Mouse (Mus musculus) retina, embryonic 14.5 days (tissue): ENCODE results near the gene Traf1.

Experiments used
- DNase-seq: peaks from one replicate; pipeline ENCODE4 v3.0.0-alpha.2; 2015; ENCODE audit warnings: low spot score

Gene Traf1

DNA sequence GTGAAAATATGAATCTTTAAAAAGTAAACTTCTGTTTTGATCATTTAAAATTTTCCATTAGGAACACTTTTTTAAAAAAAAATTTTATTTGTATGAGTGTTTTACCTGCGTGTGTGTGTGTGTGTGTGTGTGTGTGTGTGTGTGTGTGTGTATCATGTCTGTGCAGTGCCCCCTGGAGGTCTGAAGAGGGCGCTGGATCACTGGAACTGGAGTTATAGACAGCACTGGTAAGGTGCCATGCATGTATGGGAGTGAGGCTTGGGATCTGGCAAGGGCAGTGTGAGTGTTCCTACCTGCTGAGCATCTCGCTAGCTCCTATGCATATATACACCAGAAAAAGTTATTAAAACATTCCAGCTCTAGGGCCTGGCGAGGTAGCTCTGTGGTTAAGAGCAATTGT, 59.8 kb downstream of the Traf1 start:
- DNase-seq = no peak

DNA sequence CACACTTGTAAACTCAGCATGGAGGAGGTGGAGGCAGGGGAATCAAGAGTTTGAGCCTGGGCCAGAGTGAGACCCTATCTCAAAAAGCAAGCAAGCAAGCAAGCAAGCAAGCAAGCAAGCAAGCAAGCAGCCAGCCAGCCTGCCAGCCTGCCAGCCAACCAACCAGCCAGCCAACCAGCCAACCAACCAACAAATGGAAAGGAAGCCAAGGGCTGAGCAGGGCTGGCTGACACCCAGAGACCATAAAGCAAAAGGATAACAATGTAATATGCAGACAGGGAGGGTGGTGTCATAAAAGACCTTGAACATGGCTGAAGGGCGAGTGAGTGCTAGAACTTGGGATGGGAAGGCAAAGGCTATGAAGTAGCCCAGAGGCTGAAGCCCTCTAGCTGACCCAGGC, 61.2 kb downstream of the Traf1 start:
- no peak for DNase-seq

DNA sequence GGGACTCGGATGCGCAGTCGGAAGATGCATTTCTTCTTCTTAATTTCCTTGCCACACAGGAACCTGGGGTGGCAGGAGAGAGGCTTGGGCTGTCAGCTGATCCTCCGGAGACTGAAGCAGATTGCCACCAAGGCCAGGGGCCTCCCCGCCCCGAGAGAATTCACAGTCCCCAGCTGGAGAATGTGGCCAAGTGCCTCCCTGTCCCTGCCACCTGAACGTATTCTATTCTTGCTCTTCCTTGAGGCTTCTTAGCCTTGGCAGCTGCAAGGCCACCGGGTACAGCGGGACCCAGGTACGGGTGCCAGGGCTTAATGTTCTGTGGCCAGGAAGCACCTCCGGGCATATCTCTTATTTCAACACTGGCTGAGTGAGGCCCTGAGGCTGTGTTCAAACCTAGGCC, 61.9 kb downstream of the Traf1 start:
- no peak for DNase-seq

DNA sequence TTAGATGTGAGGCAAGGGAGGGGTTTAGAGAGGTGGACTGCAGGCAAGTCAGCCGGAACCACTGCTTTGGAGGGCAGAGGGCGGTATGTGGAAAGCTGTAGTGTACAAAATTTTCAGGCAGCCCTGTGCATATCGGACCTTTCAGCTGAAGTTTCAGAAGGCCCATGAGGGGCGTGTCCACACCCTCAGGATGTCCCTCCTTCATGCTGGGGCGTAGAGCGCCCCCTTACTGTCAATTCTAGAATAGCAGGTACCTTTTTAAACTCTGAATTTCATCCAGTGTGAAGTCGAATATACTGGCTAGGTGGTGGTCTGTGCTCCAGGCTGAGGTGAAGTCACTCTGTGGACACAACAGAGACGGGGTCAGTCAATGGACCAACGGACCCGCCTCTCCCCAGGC, 63.8 kb downstream of the Traf1 start:
- DNase-seq = peak; percentile 68

DNA sequence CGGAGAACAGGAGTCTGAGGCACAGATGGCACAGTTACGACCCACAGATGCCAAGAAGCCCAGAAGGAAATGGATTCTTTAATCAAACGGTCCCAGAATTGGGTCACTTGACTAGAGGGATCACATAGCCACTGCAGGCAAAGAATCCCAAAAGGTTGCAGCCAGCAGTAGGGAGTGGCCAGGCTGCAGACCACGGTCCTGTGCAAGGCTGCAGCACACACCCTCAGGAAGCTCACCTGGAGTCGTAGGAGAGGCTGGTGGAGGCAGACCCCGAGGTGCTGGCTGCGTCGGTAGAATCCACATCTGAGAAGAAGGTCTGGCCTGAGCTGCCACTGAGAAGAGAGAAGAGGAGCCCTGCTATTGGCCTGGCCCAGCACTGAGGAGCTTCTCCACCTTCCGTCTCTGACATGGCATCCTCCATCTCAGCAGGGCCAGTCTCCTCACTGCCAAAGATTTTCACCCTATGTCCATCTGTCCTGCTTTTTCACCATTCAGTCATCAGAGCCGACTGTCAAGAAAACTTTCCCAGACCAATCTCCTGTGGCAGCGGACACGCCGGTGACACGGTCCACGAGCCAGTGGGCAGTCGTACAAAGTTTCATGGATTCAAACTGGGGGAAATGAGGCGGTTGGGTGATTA, 64.6 kb downstream of the Traf1 start:
- no peak for DNase-seq

DNA sequence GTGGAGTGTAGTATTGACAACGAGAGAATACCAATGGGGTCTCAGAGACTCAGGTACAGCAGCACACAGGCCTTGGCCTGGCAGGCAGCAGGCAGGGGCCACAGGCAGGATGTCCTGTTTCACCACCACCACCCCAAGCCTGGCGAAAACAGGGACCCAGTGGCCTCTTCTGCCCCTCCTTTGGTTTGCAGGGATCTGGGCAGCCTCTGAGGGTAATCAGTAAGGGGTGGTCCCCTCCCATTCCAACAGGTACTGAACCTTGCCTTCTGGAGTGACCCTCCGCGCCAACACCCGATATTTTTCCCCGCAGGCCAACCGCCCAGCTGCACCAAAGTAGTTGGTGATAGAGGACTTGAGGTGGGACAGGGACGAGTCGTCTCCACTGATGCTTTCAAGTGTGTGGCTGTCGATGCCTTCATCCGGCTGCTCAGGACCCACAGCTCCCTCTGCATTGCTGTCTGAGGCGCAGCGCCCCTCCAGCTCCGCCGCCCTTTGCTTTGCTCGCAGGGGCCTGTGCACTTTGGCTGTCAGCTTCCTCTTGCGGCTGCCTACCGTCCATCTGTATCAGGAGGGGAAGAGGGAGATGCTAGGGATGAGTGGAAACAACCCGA, 66.0 kb downstream of the Traf1 start:
- no peak for DNase-seq

DNA sequence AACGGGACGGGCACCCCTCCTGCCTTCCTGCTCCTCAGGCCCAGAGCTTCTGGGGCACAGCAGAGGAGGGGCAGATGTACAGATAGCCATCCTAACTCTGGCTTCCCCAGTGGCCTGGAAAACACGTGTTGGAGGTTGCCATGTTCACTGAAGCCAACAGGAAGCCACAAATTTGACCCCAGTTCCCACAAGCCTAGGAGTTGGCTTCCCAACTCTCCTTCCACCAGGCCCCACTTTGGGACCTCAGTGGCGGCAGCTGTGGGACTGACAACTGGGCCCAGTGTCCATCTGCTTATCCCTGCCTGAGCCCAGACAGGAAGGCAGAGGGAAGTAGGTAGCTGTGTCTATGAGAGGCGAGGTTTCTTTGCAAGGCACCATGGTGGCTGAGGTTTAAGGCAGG, 67.6 kb downstream of the Traf1 start:
- DNase-seq = no peak
